Mouse (Mus musculus) testis, adult 2 months (tissue): Measurements from ENCODE around the gene Zdhhc14.

Source experiments
- CTCF ChIP-seq: fragments of 200-500 bp; IDR thresholded peaks from 2 replicates; pipeline ENCODE4 v1.5.1; 2012; ENCODE audit warnings: low read depth, mild to moderate bottlenecking, inconsistent platforms, low read length, moderate library complexity; ENCODE audit not compliant: control insufficient read depth, insufficient read depth, insufficient replicate concordance
- POLR2A ChIP-seq: fragments of 200-500 bp; IDR thresholded peaks from 2 replicates; pipeline ENCODE4 v1.6.1; 2012; ENCODE audit warnings: low read depth, mild to moderate bottlenecking, inconsistent platforms, low read length, moderate library complexity; ENCODE audit not compliant: control insufficient read depth

DNA sequence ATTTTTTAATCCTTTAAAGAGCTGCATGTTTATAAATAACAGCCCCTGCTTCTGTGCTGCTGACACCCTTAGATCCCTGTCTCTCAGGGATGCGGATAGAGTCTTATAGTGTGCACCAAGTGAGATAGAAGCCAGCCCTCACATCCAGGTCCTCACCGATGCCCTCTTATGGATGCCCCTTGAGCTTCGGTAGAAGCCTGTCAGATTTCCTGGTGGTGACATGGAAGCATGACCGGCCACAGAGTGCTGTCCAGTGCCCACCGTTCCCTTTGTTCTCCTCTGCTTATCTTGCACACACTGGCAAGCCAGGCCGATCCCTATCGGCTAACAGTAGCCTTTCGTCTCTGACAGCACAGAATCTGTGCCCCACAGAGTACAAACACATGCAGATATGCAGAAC lies 183.6 kb downstream of the Zdhhc14 start:
- TF ChIP-seq CTCF (no peak), POLR2A (no peak)
